Mouse (Mus musculus) liver, adult 2 months (tissue): Measurements from ENCODE around the gene Cap1.

Source experiments
- CTCF ChIP-seq: fragments of 200-500 bp; IDR thresholded peaks from 2 replicates; pipeline ENCODE4 v1.5.1; 2011; ENCODE audit warnings: low read depth, low read length, control low read depth
- POLR2A ChIP-seq: fragments of 200-500 bp; IDR thresholded peaks from 2 replicates; pipeline ENCODE4 v1.6.1; 2011; ENCODE audit warnings: low read length, control low read depth; ENCODE audit not compliant: insufficient read depth; ENCODE audit errors: extremely low read depth

DNA sequence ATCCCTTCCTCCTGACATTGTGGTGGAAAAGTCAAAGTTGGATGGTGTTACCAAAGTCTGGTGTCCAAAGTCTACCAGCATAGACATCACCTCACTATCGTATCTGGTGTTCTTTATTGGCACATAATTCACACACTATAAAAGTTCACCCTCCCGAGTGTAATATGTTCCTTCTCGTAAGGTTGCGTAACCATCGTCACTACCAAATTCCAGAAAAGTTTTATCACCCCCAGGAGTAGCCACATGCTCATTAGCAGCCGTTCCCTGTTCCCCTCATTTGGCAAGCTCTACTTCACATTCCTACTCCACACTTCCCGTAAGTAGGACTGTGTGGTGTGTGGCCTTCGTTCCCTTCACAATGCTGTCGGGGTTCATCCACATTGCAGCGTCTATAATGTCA lies 19.5 kb upstream of the Cap1 start:
- TF ChIP-seq CTCF (no peak), POLR2A (no peak)
